Mouse (Mus musculus): Measurements from ENCODE around the gene Mmp8. TPM values are rescaled to one million over a fixed set of nuclear protein-coding genes. Genes with fewer than 3 reads are reported as not detected.

The Mmp8 gene
- not detected in 2 replicates for polyA plus RNA-seq (2016; fragmentation: Nextera tagmentation; extraction: Ambion mirVana)

DNA sequence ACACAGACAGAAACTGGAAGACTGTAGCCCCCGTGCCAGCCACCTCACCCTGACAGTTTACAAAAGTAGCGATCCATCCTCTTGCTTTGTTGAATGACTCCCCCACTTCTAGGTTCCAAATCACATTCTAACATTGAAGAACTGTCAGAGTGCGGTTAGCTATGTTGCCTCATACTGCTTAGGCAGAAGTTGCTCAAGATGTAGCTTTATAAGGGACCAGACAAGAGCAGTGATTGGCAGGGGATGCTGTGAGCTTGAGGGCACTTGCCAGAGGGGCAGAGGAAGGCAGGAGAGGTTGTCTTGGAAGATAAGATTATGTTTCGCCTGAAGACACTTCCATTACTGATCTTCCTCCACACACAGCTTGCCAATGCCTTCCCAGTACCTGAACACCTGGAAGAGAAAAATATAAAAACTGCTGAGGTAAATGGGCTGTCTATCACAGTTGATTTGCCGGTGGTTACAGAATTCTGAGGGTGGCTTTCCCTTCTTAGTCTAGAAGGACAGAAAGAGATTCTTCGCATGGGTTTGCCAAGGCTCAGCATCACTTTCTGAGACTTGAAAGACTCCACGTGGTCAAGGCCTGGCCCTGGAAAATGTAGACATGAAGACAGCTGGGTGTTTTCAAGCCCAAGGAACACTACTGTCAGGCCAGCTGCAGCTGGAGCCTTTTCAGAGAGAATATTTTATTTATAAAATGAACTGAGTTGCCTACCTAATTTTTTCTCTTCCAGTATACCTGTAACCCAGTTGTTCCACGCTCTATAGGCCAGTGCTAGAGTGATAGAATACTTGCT, at the start of gene Mmp8:
TSS of gene Mmp8 (plus strand) at position 236 of the 797 bp plus-strand sequence.
- no peaks in the 10 kb centered on the region for H3K27me3 ChIP-seq (replicated peaks)
- no peak within 1 kb of the TSS for H3K9ac ChIP-seq
- H3K4me3 ChIP-seq = no peak within 1 kb of the TSS
- H3K4me2 ChIP-seq = no peak within 1 kb of the TSS
- WGBS = 70% methylated on average over 8 of the region's 8 CpGs
- no peak within 1 kb of the TSS for H3K27ac ChIP-seq (ENCODE audit: poor library complexity, severe bottlenecking)
- no peaks in the 10 kb centered on the region for H3K36me3 ChIP-seq
- ATAC-seq (ENCODE audit: insufficient number of reproducible peaks, low FRiP score) = no peak
- no peaks in the 10 kb centered on the region for H3K9me3 ChIP-seq (replicated peaks)
- no peaks in the 10 kb centered on the region for H3K4me1 ChIP-seq (replicated peaks)

DNA sequence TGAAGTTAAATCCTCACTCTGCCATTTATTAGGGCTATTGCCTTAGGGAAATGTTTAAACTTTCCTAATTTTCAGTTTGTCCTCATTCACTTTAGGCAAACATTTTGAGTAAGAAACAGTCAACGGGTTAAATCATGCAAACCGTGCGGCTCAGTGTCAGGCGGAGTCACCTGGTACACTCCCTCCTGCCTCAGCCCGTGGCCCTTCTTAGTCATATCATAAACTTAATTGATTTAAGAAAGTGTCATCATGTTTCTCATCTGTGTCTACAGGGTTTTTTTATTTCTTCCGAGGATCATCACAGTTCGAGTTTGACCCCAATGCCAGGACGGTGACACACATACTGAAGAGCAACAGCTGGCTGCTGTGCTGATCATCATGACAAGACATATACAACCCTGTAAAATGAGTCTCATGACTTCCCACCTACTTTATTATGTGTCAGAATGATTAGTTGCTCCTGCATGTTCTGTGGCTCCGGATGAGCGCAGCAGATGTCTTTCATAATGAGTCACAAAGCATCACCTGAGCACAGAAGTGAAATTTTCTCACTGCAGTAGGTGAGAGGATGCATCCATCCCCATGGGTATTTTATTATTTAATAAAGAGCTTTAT, 48.5 kb upstream of the Mmp8 start:
- no peak overlapping the region for H3K27ac ChIP-seq (ENCODE audit: poor library complexity, severe bottlenecking)
- no peaks in the 10 kb centered on the region for H3K4me1 ChIP-seq (replicated peaks)
- 85% methylated on average over 10 of the region's 10 CpGs for WGBS
- H3K27me3 ChIP-seq (replicated peaks) = no peaks in the 10 kb centered on the region
- no peak overlapping the region for H3K4me3 ChIP-seq
- H3K4me2 ChIP-seq = no peak overlapping the region
- H3K9ac ChIP-seq = no peak overlapping the region
- H3K36me3 ChIP-seq = no peaks in the 10 kb centered on the region
- no peak for ATAC-seq (ENCODE audit: insufficient number of reproducible peaks, low FRiP score)
- no peaks in the 10 kb centered on the region for H3K9me3 ChIP-seq (replicated peaks)

DNA sequence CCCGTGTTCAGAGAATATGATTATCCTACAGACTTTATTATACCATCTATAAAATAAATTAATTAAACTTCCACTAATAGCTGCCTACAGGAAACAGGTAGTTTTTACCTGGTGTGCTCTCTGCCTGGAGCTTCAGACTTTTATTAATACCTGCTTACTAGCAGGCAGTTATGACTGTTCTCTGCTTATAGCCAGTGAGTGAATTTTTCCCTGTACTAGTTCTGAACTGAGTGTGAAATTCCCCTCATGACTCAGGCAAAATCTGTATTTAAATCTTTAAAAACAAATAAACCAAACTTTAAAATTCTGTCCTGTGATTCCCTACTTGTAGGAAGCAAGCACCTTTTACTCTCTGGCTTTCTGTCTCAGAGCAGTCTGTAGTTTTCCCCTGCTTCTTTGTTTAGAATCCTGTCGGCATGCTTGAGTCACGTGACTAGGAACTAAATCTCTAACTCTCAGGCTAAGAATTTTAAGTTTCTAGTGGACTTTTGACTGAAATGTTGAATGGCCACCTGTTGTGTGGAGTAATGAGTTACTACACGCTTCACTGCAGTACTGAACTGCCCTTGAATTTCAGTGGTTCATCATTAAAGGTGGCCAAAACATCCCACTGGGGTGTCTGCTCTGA, 40.2 kb upstream of the Mmp8 start:
- 71% methylated on average over 4 of the region's 4 CpGs for WGBS

DNA sequence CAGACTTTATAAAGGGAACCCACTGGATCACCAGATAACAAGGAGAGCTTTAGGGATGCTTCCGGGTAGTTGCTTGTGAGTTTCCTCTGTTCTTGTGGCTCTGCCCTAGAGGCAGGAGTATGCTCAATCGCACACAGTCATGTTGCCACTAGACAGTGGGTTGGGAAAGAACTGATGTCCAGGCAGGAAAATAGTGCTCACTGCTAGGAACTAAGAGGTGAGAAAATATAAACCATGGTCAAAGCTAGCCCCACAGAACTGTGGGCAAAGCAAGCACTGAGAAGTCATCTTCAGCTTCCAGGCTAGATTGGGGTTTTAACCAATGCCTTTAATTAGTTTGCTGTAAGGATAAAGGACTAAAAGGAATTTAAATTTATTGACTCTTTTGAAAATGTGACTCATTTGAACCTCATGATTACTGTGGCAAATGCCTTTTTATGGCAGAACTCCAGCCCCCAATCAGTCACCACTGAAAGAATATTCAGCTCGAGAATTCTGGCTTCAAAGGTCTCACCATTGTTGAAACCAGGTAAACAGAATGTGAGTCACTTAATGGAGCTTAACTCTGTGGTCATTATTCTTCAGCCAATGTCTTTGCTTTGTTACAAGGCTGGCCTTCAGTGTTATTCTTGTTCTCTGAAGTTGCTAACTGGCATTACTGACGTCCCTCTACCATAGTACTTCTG, 31.9 kb upstream of the Mmp8 start:
- no peaks in the 10 kb centered on the region for H3K36me3 ChIP-seq
- H3K9ac ChIP-seq = no peak overlapping the region
- H3K4me1 ChIP-seq (replicated peaks) = no peaks in the 10 kb centered on the region
- H3K27me3 ChIP-seq (replicated peaks) = no peaks in the 10 kb centered on the region
- H3K4me3 ChIP-seq = no peak overlapping the region
- no peak for ATAC-seq (ENCODE audit: insufficient number of reproducible peaks, low FRiP score)
- no peaks in the 10 kb centered on the region for H3K9me3 ChIP-seq (replicated peaks)
- WGBS = 73% methylated on average over 4 of the region's 4 CpGs
- H3K4me2 ChIP-seq = no peak overlapping the region
- no peak overlapping the region for H3K27ac ChIP-seq (ENCODE audit: poor library complexity, severe bottlenecking)

More for the DNA sequence above, 40.2 kb upstream of the Mmp8 start:
- Histone ChIP-seq H3K36me3 (no peaks in the 10 kb centered on the region), H3K9me3 (replicated peaks) (0 out of 2 replicates have a peak, but pooled peaks cover 3% of the 10 kb centered on the region), H3K27ac (ENCODE audit: poor library complexity, severe bottlenecking) (no peak overlapping the region), H3K9ac (no peak overlapping the region), H3K4me2 (no peak overlapping the region), H3K27me3 (replicated peaks) (no peaks in the 10 kb centered on the region), H3K4me3 (no peak overlapping the region), H3K4me1 (replicated peaks) (no peaks in the 10 kb centered on the region)
- no peak for ATAC-seq (ENCODE audit: insufficient number of reproducible peaks, low FRiP score)

DNA sequence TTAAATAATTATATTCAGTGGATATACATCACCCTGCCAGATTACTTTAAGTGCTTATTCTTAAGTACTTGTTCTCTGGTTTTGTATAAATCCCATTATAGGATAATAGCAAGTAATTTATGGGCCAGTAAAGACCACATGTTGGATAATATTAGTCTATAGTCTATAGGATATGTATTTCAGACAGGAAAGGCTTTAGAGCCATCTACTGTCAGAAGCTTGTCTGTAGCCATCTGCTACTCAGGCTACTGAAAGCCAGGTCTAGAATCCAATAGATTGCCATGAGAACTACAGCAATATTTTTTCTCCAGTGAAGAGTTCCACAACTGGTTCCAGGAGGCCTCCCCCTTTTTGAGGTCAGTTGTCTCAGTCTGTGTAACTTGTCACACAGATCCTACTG, 15.5 kb upstream of the Mmp8 start:
- no peaks in the 10 kb centered on the region for H3K4me1 ChIP-seq (replicated peaks)
- H3K4me3 ChIP-seq = no peak overlapping the region
- no peak for ATAC-seq (ENCODE audit: insufficient number of reproducible peaks, low FRiP score)
- no peaks in the 10 kb centered on the region for H3K27me3 ChIP-seq (replicated peaks)
- no peaks in the 10 kb centered on the region for H3K36me3 ChIP-seq
- H3K4me2 ChIP-seq = no peak overlapping the region
- H3K9ac ChIP-seq = no peak overlapping the region
- no peaks in the 10 kb centered on the region for H3K9me3 ChIP-seq (replicated peaks)
- no peak overlapping the region for H3K27ac ChIP-seq (ENCODE audit: poor library complexity, severe bottlenecking)

DNA sequence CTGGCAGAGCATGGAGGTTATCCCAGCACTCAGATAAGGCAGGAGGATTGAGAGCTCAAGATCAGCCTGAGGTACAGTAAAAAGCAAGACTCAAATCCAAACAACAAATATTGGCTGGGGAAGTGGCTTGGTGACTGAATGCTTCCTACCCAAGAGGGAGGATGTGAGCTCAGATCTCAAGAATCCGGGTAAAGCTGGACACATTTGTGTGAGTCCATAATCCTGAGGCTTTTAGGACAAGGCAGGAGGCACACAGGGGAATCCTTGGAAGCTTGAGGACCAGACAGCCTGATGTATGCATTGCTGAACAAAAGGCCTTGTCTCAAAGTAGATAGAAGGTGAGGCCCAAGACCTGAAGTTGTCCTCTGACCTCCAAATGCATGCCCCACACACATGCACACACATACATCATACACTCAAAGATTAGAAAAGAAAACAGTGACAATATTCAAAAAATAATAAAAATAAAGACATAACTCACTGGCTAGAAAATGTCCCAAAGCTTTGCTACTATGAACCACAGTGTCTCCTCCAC, 13.3 kb upstream of the Mmp8 start:
- 51% methylated on average over 1 of the region's 1 CpGs for WGBS
- no peak for ATAC-seq (ENCODE audit: insufficient number of reproducible peaks, low FRiP score)
- H3K27ac ChIP-seq (ENCODE audit: poor library complexity, severe bottlenecking) = no peak overlapping the region

DNA sequence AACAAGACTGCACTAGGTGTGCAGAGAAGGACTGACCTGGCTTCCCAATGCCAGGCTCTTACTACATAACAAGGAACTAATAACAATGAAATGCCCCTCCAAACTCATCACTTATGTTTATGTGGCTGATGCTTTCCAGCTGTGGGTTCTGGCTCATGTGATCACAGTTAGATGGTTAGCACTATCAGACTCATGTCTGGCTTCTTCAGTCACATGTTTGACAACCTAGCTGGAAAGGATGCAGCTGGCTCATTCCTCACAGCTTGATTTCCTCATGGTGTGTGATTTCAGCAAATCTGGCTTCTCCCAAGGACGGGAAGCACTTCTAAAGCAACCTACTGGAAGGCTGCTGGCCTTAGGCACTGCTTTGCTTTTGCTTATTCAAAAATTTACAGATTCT, 12.8 kb upstream of the Mmp8 start:
- Histone ChIP-seq H3K4me3 (no peak overlapping the region), H3K9ac (no peak overlapping the region), H3K4me2 (no peak overlapping the region), H3K27me3 (replicated peaks) (no peaks in the 10 kb centered on the region), H3K36me3 (no peaks in the 10 kb centered on the region), H3K9me3 (replicated peaks) (no peaks in the 10 kb centered on the region), H3K4me1 (replicated peaks) (no peaks in the 10 kb centered on the region), H3K27ac (ENCODE audit: poor library complexity, severe bottlenecking) (no peak overlapping the region)
- 37% methylated on average over 1 of the region's 1 CpGs for WGBS
- 0 out of 2 replicates have a peak, but pooled peaks have one; percentile 73 for ATAC-seq (ENCODE audit: insufficient number of reproducible peaks, low FRiP score)

More for the DNA sequence above, 13.3 kb upstream of the Mmp8 start:
- Histone ChIP-seq H3K27me3 (replicated peaks) (no peaks in the 10 kb centered on the region), H3K4me3 (no peak overlapping the region), H3K4me1 (replicated peaks) (no peaks in the 10 kb centered on the region), H3K9me3 (replicated peaks) (no peaks in the 10 kb centered on the region), H3K4me2 (no peak overlapping the region), H3K9ac (no peak overlapping the region), H3K36me3 (no peaks in the 10 kb centered on the region)

DNA sequence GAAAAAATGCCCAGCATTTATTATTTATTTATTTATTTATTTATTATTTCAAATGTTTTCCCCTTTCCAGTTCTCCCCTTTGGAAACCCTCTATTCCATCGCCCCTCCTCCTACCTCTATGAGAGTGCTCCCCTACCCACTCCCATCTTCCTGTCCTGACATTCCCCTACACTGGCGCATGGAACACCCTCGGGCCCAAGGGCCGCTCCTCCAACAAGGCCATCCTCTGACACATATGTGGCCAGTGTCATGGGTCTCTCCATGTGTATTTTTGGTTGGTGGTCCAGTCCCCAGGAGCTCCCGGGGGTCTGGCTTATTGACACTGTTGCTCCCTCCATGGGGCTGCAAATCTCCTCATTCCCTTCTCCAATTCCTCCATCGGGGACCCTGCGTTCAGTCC, 12.3 kb upstream of the Mmp8 start:
- WGBS = 79% methylated on average over 7 of the region's 7 CpGs
- H3K27ac ChIP-seq (ENCODE audit: poor library complexity, severe bottlenecking) = no peak overlapping the region
- no peaks in the 10 kb centered on the region for H3K9me3 ChIP-seq (replicated peaks)
- no peaks in the 10 kb centered on the region for H3K27me3 ChIP-seq (replicated peaks)
- peak; percentile 48; the same call in 1 of the 2 replicates for ATAC-seq (ENCODE audit: insufficient number of reproducible peaks, low FRiP score)
- H3K4me2 ChIP-seq = no peak overlapping the region
- H3K4me1 ChIP-seq (replicated peaks) = no peaks in the 10 kb centered on the region
- H3K9ac ChIP-seq = no peak overlapping the region
- no peak overlapping the region for H3K4me3 ChIP-seq
- H3K36me3 ChIP-seq = no peaks in the 10 kb centered on the region

DNA sequence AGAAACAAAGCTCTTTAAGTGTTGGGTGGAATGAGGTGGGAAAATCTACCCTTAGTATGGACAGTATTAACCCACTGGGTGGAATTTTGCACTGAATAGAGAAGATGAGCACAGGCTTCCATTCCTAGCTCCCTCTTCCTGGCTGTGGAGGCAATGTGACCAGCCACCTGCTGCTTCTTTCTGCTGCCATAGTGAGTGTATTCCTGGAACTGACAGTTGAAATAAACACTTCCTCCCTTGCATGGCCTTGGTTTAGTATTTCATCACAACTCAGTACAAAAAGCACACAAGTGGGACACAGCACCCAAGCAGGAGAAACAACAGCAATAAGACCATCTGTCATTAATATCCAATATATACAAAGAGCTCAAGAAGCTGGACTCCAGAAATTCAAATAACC, 6.3 kb upstream of the Mmp8 start:
- Histone ChIP-seq H3K4me3 (no peak overlapping the region), H3K4me2 (no peak overlapping the region), H3K9me3 (replicated peaks) (no peaks in the 10 kb centered on the region), H3K4me1 (replicated peaks) (no peaks in the 10 kb centered on the region), H3K36me3 (no peaks in the 10 kb centered on the region), H3K9ac (no peak overlapping the region), H3K27me3 (replicated peaks) (no peaks in the 10 kb centered on the region), H3K27ac (ENCODE audit: poor library complexity, severe bottlenecking) (no peak overlapping the region)
- no peak for ATAC-seq (ENCODE audit: insufficient number of reproducible peaks, low FRiP score)

DNA sequence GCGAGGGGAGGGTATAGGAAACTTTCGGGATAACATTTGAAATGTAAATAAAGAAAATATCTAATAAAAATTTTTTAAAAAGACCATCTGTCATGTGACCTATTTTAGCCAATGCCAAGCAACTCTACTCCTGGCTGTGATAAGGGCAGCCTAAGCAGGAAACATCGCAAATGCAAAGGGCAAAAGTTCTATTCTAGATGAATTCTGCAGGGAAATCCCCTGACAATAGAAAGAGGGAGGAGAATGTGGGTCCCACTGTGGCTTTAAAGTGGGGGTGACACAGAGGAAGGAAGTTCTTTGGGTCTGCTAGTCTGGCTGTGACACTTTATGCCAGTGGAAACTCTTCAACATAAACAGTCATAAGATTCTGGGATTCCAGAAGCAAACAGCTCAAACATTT, 4.7 kb upstream of the Mmp8 start:
- Histone ChIP-seq H3K27me3 (replicated peaks) (no peaks in the 10 kb centered on the region), H3K9ac (no peak overlapping the region), H3K4me2 (no peak overlapping the region), H3K4me1 (replicated peaks) (no peaks in the 10 kb centered on the region), H3K9me3 (replicated peaks) (no peaks in the 10 kb centered on the region), H3K4me3 (no peak overlapping the region), H3K27ac (ENCODE audit: poor library complexity, severe bottlenecking) (no peak overlapping the region), H3K36me3 (no peaks in the 10 kb centered on the region)
- no peak for ATAC-seq (ENCODE audit: insufficient number of reproducible peaks, low FRiP score)
- WGBS = 74% methylated on average over 3 of the region's 3 CpGs

DNA sequence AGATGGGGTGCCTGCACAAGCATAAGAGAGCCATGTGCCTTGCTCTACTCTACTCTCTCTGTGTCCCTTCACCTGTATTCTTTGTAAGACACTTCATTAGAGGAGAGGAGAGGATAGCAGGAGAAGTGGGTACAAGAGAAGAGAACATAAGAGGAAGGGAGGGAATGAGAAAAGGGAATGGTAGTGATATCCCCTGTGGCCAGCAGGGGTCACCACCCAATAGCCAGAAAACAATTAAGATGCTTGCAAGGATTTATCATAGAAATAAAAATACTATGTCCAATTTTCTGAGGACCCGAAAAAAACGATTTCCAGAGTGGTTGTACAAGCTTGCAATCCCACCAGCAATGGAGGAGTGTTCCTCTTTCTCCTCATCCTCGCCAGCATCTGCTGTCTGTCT, 3.9 kb upstream of the Mmp8 start:
- no peaks in the 10 kb centered on the region for H3K36me3 ChIP-seq
- no peak overlapping the region for H3K27ac ChIP-seq (ENCODE audit: poor library complexity, severe bottlenecking)
- no peak for ATAC-seq (ENCODE audit: insufficient number of reproducible peaks, low FRiP score)
- H3K9ac ChIP-seq = no peak overlapping the region
- H3K4me1 ChIP-seq (replicated peaks) = no peaks in the 10 kb centered on the region
- H3K4me3 ChIP-seq = no peak overlapping the region
- H3K4me2 ChIP-seq = no peak overlapping the region
- H3K9me3 ChIP-seq (replicated peaks) = no peaks in the 10 kb centered on the region
- WGBS = 35% methylated on average over 3 of the region's 3 CpGs
- no peaks in the 10 kb centered on the region for H3K27me3 ChIP-seq (replicated peaks)
